ENCODE assay signal across 8 mouse cellular contexts in the genomic region with DNA sequence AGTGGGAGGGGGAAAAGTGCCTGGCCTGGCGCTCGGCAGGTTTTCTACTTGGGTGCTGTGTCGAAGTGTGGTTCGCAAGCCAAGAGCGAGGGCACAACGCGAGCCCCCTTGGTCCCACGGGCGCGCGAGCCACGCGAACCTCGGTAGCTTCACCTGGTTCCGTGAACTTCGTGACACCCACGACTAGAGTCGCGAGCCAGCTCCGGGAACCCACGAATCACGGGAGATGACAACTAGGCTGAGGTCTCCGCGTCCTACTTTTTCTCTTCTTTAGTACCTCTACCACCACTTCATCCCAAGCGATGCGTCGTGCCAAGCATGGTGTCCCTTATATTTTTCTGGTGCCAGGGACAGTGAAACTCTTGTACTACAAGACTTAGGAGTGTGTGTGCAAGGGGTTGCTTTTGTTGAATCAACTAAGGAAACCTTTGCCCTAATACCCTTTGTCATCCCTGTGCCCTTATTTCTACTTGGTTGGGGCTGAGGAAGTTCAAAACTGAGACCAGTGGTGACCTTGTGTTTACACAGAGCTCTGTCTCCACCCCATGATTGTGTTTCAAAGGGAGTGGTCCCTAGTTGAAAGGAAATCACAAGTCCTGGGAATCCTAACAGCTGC. TPM values are rescaled to one million over a fixed set of nuclear protein-coding genes. Genes with fewer than 3 reads are reported as not detected.
A peak's percentile ranks its signal among the peaks of the same experiment; 100 is the strongest.
DNase-seq lines count a peak whose midpoint lies in the region; ATAC-seq and TF ChIP-seq lines count a peak whose summit lies in the region.

No protein-coding gene starts in this region.

- no peaks in the 10 kb centered on the region for H3K27me3 ChIP-seq in kidney, adult 2 months (replicated peaks; ENCODE audit: control insufficient read depth, insufficient read depth, low read length)
- no peaks in the 10 kb centered on the region for H3K27me3 ChIP-seq in heart, embryonic 12.5 days (replicated peaks)
- H3K27me3 ChIP-seq in limb, embryonic 11.5 days (ENCODE audit: control insufficient read depth, insufficient read depth, low read length) = no peaks in the 10 kb centered on the region
- no peaks in the 10 kb centered on the region for H3K27me3 ChIP-seq in midbrain, embryonic 14.5 days (ENCODE audit: control insufficient read depth, insufficient read depth, low read length)

- peak overlapping the region; percentile 74 for H3K4me2 ChIP-seq in heart, embryonic 12.5 days
- H3K4me2 ChIP-seq in limb, embryonic 11.5 days (ENCODE audit: low read depth, severe bottlenecking) = peak overlapping the region; percentile 50
- peak overlapping the region; percentile 71 for H3K4me2 ChIP-seq in midbrain, embryonic 14.5 days (ENCODE audit: low read length)

- TF ChIP-seq POLR2A in kidney, adult 2 months (IDR thresholded peaks at IDR 0.05; ENCODE audit: low read depth, low read length) = peak; percentile 63

- peak overlapping the region; percentile 80 for H3K4me3 ChIP-seq in kidney, adult 2 months (ENCODE audit: insufficient read depth, low read depth, low read length)
- peak overlapping the region; percentile 93 for H3K4me3 ChIP-seq in heart, embryonic 12.5 days
- peak overlapping the region; percentile 51 for H3K4me3 ChIP-seq in limb, embryonic 11.5 days (ENCODE audit: low read depth, low read length)
- H3K4me3 ChIP-seq in midbrain, embryonic 14.5 days (replicated peaks; ENCODE audit: low read depth, low read length) = peak overlapping the region; percentile 85

- no peak for TF ChIP-seq CTCF in kidney, adult 2 months (conservative IDR thresholded peaks at IDR 0.05; ENCODE audit: insufficient read depth, insufficient read length, low read depth, low read length)

- peak; percentile 52 for ATAC-seq in heart, embryonic 12.5 days (ENCODE audit: insufficient number of reproducible peaks, low FRiP score)
- peak; percentile 28; the same call in 1 of the 2 replicates for ATAC-seq in limb, embryonic 11.5 days (ENCODE audit: insufficient number of reproducible peaks, low FRiP score, low TSS enrichment, low read depth)
- peak; percentile 55 for ATAC-seq in midbrain, embryonic 14.5 days (ENCODE audit: low FRiP score, low TSS enrichment)

- no peaks in the 10 kb centered on the region; the same call in 1 of the 2 replicates for H3K4me1 ChIP-seq in kidney, adult 2 months (ENCODE audit: control insufficient read depth, insufficient read depth, low read length)
- peaks cover 6% of the 10 kb centered on the region for H3K4me1 ChIP-seq in heart, embryonic 12.5 days (replicated peaks)
- no peaks in the 10 kb centered on the region for H3K4me1 ChIP-seq in limb, embryonic 11.5 days (ENCODE audit: control insufficient read depth, insufficient read depth, low read length)
- peaks cover 15% of the 10 kb centered on the region for H3K4me1 ChIP-seq in midbrain, embryonic 14.5 days (ENCODE audit: control insufficient read depth, insufficient read depth, low read length)

- no peaks in the 10 kb centered on the region; the same call in 1 of the 2 replicates for H3K36me3 ChIP-seq in kidney, adult 2 months (ENCODE audit: control insufficient read depth, insufficient read depth, low read length)
- peaks cover 10% of the 10 kb centered on the region; the same call in 1 of the 2 replicates for H3K36me3 ChIP-seq in heart, embryonic 12.5 days
- H3K36me3 ChIP-seq in limb, embryonic 11.5 days (ENCODE audit: control insufficient read depth, insufficient read depth, low read length) = no peaks in the 10 kb centered on the region
- H3K36me3 ChIP-seq in midbrain, embryonic 14.5 days (ENCODE audit: control insufficient read depth, insufficient read depth, low read length) = 0 out of 2 replicates have a peak, but pooled peaks cover 4% of the 10 kb centered on the region

- peak overlapping the region; percentile 93 for H3K27ac ChIP-seq in kidney, adult 2 months (ENCODE audit: insufficient read depth, low read depth, low read length)
- H3K27ac ChIP-seq in heart, embryonic 12.5 days (ENCODE audit: poor library complexity, severe bottlenecking) = peak overlapping the region; percentile 95
- H3K27ac ChIP-seq in limb, embryonic 11.5 days (replicated peaks; ENCODE audit: low read depth, low read length) = peak overlapping the region; percentile 85; the same call in 1 of the 2 replicates
- peak overlapping the region; percentile 88 for H3K27ac ChIP-seq in midbrain, embryonic 14.5 days (replicated peaks; ENCODE audit: low read depth, low read length)

- under 1% methylated on average over 27 of the region's 27 CpGs for WGBS in kidney, adult 2 months
- 0% methylated on average over 27 of the region's 27 CpGs for WGBS in heart, embryonic 12.5 days
- under 1% methylated on average over 27 of the region's 27 CpGs for WGBS in limb, embryonic 11.5 days
- WGBS in midbrain, embryonic 14.5 days = under 1% methylated on average over 27 of the region's 27 CpGs

- H3K9ac ChIP-seq in heart, embryonic 12.5 days = peak overlapping the region; percentile 94
- peak overlapping the region; percentile 61 for H3K9ac ChIP-seq in limb, embryonic 11.5 days (ENCODE audit: low read length)
- peak overlapping the region; percentile 70 for H3K9ac ChIP-seq in midbrain, embryonic 14.5 days (replicated peaks; ENCODE audit: low read length)

- H3K9me3 ChIP-seq in heart, embryonic 12.5 days (replicated peaks) = no peaks in the 10 kb centered on the region
- H3K9me3 ChIP-seq in limb, embryonic 11.5 days (ENCODE audit: control insufficient read depth, low read length) = no peaks in the 10 kb centered on the region
- no peaks in the 10 kb centered on the region for H3K9me3 ChIP-seq in midbrain, embryonic 14.5 days (ENCODE audit: control insufficient read depth, low read length)

- DNase-seq in kidney, adult 2 months = peak; percentile 76
- no peak for DNase-seq in kidney, adult 11 months
- peak; percentile 71 for DNase-seq in embryo, embryonic 10.5 days (ENCODE audit: low spot score)
- DNase-seq in limb, embryonic 11.5 days (ENCODE audit: low spot score) = no peak
- DNase-seq in midbrain, embryonic 14.5 days = peak; percentile 55
- no peak for DNase-seq in layer of hippocampus, adult 9-11 months
- no peak for DNase-seq in frontal cortex, adult 2 months (ENCODE audit: extremely low spot score in 1 of 2, low spot score in 1 of 2)

RNA-seq across cellular contexts. Expression of a gene that starts 0.4 kb away (rescaled TPM):
- polyA plus RNA-seq in kidney, adult 2 months (2012; rRNA removed) = 18.1 and 20.6 TPM in 2 replicates
- 32.4 and 32.9 TPM in 2 replicates for polyA plus RNA-seq in heart, embryonic 12.5 days (2016; fragmentation: Nextera tagmentation; extraction: Ambion mirVana)
- polyA plus RNA-seq in limb, embryonic 11.5 days (2014; fragmentation: Nextera tagmentation; extraction: Ambion mirVana) = 51.2 and 52.0 TPM in 2 replicates
- polyA plus RNA-seq in midbrain, embryonic 14.5 days (2014; fragmentation: Nextera tagmentation; extraction: Ambion mirVana) = 46.4 and 51.8 TPM in 2 replicates
- 30.4 and 32.7 TPM in 2 replicates for polyA plus RNA-seq in frontal cortex, adult 2 months (2012; rRNA removed)

RNA-seq across cellular contexts. Expression of a gene that starts 0.4 kb away (rescaled TPM):
- 117 and 127 TPM in 2 replicates for polyA plus RNA-seq in kidney, adult 2 months (2012; rRNA removed)
- polyA plus RNA-seq in heart, embryonic 12.5 days (2016; fragmentation: Nextera tagmentation; extraction: Ambion mirVana) = 57.6 and 59.4 TPM in 2 replicates
- 33.9 and 34.9 TPM in 2 replicates for polyA plus RNA-seq in limb, embryonic 11.5 days (2014; fragmentation: Nextera tagmentation; extraction: Ambion mirVana)
- polyA plus RNA-seq in midbrain, embryonic 14.5 days (2014; fragmentation: Nextera tagmentation; extraction: Ambion mirVana) = 66.7 and 67.7 TPM in 2 replicates
- polyA plus RNA-seq in frontal cortex, adult 2 months (2012; rRNA removed) = 32.8 and 37.2 TPM in 2 replicates

Comparison
In these comparisons a context has a peak if more than half of its experiments do, and no peak if none do; other contexts are left out.
1. DNase-seq: peak in kidney, adult 2 months (single experiment), embryo, embryonic 10.5 days (single experiment) and midbrain, embryonic 14.5 days (single experiment); none in kidney, adult 11 months (single experiment), limb, embryonic 11.5 days (single experiment), layer of hippocampus, adult 9-11 months (single experiment) and frontal cortex, adult 2 months (0 of 2).
2. Peak in every context shown above with its lines, with median percentiles within 50 percentile points of each other: H3K27ac ChIP-seq, H3K4me3 ChIP-seq, ATAC-seq, H3K4me2 ChIP-seq and H3K9ac ChIP-seq.